Mouse (Mus musculus) C2C12 (cell line): ENCODE measurements around the gene Arhgef12.

Experiments used
- CTCF ChIP-seq: IDR thresholded peaks from one replicate; pipeline ENCODE4 v1.5.1; 2011; ENCODE audit not compliant: control insufficient read depth, insufficient read depth, insufficient read length
- MAX ChIP-seq: IDR thresholded peaks from one replicate; pipeline ENCODE4 v1.6.1; 2011; ENCODE audit warnings: mild to moderate bottlenecking, control low read depth
- MYOG ChIP-seq: IDR thresholded peaks from one replicate; pipeline ENCODE4 v1.6.1; 2011; ENCODE audit not compliant: control insufficient read depth, insufficient read length; ENCODE audit errors: extremely low read depth

DNA sequence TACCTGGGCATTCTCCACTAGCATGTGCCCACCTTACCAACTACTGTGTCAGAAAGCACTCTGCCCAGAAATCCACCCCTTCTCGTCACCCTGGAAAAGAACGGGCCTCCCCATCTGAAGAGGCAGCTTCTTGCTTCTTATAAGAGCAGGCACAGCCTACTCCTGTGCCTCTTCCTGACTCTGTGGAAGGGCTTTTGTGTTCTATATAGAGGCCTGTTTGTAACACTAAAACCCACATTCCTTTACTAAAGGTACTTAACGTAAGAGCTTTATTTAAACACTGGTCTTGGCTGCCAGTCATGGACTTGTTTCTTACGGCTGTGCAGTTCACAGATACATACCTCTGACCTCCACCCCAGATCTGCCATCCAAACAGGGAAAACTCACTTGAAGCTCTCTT, 185.2 kb downstream of the Arhgef12 start:
- TF ChIP-seq CTCF (no peak), MYOG (no peak), MAX (no peak)
